Mouse (Mus musculus): Measurements from ENCODE around the gene Bcl2a1b.
"Not testable (repeated sequence)": the region's sequence is repeated elsewhere in the genome, so short reads cannot be mapped to it uniquely, and the experiment has no call there.

Gene Bcl2a1b

DNA sequence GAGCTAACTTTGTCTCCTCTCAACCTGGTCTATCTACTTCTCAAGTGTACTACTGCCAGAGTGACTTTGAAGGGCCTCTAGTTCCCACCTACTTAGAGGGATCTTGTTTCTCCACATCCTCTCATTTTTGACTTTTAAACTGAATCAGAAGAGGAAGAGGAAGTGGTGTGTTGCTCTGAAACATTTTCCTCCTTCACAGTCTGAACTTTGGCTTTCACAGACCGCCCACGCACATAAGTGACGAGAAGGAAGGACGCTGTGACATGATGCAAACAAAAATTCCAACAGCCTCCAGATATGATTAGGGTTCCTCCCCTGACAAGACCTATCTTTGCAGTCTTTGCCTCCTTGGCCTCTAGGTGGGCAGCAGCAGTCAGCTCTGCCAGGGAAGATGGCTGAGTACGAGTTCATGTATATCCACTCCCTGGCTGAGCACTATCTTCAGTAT, at the start of gene Bcl2a1b, which contains the start of gene Gm29094:
Bcl2a1b (plus strand) TSS at position 241 of the 448 bp plus-strand sequence.
Gm29094 (plus strand) TSS at position 411 of the 448 bp plus-strand sequence.
- DNase-seq (ENCODE audit: low spot score), result not testable (repeated sequence)

- DNase-seq (ENCODE audit: low spot score), result not testable (repeated sequence)
Measured at GRCm38 (mm10) chr9:89172539-89172938, 26.5 kb upstream of the Bcl2a1b start.

DNA sequence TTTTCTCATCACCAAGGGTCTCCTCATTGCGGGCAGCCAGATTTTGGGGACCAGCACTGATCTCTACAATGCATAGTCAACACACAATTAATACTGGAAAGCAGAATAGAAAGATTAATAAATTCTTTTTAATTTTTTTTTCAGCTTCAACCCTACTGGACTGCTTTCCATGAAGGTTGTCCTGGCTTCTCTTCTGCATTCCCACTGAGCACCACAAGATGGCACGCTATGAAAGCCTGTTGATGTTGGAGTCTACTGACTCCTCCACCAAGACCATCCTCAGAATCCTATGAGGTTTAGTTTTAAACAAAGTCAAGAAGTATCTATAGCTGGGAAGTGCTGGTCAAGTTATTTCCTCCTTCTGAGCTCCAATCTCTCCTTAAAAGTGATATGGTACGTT, 20.2 kb upstream of the Bcl2a1b start:
- DNase-seq (ENCODE audit: low spot score), result peak; percentile 24

GRCm38 (mm10) chr9:89179469-89179868, 19.5 kb upstream of the Bcl2a1b start:
- DNase-seq (ENCODE audit: low spot score), result not testable (repeated sequence)

DNA sequence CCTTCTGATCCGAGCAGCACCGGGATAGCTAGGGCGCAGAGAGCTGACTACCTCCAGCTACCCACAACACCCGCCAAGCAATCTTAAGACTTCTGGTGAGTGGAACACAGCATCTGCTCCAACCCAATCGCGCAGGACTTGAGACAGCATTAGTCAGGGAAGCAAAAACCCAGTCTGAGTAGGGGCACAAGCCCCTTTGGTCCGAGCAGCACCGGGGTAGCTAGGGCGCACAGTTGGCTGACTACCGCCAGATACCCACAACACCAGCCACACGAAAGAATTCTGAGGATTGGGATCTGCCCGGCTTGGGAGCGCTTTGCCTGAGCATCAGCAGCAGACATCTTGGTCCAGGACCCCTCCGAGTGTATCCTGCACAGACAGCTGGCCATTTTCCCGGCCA, 12.0 kb upstream of the Bcl2a1b start:
- DNase-seq (ENCODE audit: low spot score), result not testable (repeated sequence)

- not testable (repeated sequence) for DNase-seq (ENCODE audit: low spot score)
Measured at GRCm38 (mm10) chr9:89195483-89195882, 3.5 kb upstream of the Bcl2a1b start.

DNA sequence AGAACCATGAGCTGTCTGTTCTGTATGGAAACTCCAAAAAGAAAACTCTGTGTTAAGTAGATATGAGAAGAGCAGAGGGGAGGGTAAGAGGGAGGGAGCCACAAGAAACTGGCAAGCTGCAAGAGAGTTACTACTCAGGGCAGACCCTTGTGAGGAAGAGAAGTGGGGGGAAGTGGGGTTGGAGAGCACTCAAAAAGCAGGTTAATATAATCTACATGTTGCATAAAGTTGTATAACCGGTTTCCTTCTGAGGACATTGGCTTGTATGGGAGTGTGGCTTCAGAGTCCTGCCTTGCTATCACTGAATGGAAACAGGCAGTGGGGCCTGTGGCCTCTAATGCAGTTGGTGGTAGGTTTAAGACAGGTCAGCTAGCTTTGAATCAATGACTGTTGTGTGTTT, 1.5 kb upstream of the Bcl2a1b start:
- DNase-seq (ENCODE audit: low spot score), result not testable (repeated sequence)

DNA sequence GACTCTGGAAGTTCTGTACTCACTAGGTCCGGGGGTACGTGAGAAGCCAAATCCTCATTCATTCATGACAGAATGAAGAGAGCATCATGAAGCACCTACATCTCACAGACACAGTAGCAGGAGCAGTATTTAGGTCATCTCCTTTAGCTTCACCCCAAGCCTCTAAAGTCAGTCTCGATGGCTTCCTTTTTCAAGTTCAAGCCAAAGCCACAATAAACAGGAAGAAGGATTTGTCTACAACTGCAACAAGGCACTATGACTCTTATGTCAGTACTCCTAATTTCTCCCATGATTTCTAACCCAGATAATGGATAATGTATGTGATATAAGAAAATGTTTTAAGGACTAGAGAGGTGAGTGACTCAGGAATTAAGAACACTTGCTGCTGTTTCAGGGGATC, 660 bp upstream of the Bcl2a1b start:
- DNase-seq (ENCODE audit: low spot score), result not testable (repeated sequence)

GRCm38 (mm10) chr9:89202256-89202655, 3.2 kb downstream of the Bcl2a1b start:
- DNase-seq (ENCODE audit: low spot score), result not testable (repeated sequence)

DNA sequence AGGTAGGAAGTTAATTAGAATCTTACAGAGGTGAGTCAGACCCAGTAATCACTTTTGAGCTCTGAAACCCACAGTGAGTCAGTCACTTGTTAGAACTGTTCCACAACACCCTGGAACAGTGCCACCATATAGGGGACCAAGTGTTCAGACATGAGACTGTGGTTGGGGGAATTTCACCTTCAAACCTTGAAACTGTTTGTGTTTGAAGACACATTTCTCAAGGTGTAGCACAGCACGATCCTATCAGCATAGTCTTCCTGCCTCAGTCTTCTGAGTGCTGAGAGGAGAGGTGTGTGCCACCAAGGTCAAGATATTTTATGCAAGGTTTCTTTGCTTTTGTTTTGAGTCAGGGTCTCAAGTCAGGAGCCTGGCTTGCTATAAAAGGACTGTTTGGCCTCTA, 9.9 kb downstream of the Bcl2a1b start:
- DNase-seq (ENCODE audit: low spot score), result not testable (repeated sequence)

GRCm38 (mm10) chr9:89210353-89211064, 11.5 kb downstream of the Bcl2a1b start, which contains the start of gene Mthfs:
TSS of gene Mthfs (plus strand) at chr9:89210676.
- not testable (repeated sequence) for DNase-seq (ENCODE audit: low spot score)

DNA sequence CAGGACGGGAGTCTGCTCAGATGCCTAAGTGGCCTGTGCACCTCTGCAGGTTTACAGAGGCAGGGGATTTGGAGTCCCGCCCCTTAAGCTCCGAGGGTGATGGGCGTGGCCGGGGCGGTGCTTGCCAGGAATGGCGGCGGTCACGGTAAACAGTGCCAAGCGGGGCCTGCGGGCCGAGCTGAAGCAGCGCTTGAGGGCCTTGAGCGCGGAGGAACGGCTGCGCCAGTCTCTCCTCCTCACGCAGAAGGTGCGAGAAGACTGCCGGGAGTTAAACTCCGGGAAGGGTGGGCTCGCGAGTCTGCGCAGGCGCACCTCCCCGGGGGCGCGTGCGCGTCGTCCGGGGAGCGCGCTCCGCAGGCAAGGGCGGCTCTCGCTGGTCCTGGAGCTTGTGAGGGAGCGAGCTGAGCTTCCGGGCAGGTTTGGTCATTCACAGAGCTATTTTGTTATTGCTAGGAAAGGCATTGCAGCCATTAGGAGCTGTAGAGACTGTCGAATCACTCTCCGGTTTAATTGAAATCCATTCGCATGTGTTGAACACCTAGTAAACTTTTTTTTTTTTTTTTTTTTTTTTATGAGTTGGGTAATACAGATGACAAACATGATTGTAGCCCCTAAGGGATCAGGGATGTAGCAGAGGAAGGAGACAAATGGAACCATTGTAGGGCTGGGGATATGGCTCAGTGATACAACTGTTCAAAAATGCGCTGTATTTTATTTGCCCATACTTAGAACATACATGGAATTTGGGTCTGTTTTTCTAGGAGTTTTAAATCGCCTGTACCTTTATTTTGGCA, 12.3 kb downstream of the Bcl2a1b start:
- peak; percentile 91 for DNase-seq (ENCODE audit: low spot score)

- DNase-seq (ENCODE audit: low spot score), result not testable (repeated sequence)
Measured at GRCm38 (mm10) chr9:89212428-89212827, 13.4 kb downstream of the Bcl2a1b start.

- DNase-seq (ENCODE audit: low spot score), result not testable (repeated sequence)
Measured at GRCm38 (mm10) chr9:89218174-89218573, 19.2 kb downstream of the Bcl2a1b start.

DNA sequence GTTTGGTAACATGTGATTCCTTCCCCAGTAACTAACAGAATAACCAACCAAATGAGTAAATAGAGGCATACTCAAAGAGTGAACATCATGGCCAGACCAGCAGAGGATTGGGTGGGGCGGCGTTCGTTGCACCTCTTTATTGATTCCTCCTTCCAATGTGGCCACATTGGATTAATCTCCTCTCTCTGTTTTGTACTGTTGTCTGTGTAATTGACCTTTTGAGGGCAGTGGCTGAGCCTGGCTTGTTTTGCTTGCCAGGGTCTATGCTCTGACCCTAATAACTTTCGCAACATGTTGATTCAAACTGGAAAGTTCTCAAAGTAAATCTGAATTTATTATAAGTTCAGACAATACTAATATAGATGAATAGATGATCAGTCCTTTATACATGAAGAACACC, 20.7 kb downstream of the Bcl2a1b start:
- not testable (repeated sequence) for DNase-seq (ENCODE audit: low spot score)

- DNase-seq (ENCODE audit: low spot score), result not testable (repeated sequence)
Measured at GRCm38 (mm10) chr9:89220704-89221287, 21.8 kb downstream of the Bcl2a1b start.

DNA sequence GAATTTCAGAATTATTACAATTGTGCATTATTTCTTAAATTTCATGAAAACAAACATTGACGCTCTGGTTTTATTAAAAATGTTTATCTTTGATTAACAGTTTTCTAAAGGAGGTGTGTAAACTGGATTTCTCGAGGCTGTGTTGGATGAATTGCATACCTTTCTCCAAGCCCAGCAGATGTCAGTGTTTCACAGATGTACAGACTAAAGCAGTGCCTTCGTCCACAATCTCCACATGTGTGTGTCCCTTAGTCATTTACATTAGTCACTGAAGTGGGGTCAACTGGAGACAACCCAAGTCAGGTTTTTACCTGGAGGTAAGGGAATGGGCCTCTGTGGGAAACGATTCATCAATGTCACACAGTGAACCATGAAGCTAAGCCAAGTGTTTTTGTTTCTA, 27.1 kb downstream of the Bcl2a1b start:
- DNase-seq (ENCODE audit: low spot score), result no peak

DNA sequence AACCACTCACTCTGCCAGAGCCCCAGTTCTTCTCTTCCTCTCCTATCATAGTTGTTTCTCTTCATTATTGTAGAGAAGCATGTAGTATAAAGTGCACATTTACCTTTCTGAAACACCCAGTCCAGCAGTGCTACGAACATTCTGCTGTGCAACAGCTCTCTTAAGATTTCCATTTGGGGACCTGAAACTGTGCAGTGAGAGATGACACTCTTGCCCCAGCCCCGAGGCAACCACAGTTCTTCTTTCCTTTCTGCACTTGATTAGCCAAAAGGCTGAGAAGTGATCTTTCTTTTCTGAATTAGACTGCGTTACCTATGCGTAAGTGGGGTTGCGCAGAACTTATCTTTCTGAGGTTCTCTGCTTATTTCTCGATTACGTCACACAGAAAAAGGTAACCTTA, 29.1 kb downstream of the Bcl2a1b start:
- no peak for DNase-seq (ENCODE audit: low spot score)

- not testable (repeated sequence) for DNase-seq (ENCODE audit: low spot score)
Measured at GRCm38 (mm10) chr9:89230897-89231497, 32.0 kb downstream of the Bcl2a1b start.

DNA sequence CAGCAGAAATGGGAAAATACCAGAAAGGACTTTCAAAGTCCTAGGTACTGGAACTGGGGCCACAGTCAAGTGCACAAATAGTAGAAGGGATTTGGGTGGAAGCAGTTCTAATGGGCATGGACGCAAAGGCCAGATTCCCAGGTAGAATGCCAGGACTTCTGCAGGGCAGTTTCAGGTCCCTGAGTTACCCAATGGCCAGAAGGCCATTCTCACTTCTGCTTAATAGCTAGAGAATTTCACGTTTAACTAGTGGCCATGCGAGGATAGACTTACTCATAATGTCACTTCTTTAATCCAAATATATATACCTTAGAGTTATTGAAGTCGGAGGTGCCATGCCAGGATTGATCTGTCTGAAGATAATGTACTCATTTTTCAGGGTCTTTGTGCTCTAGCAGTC, 38.1 kb downstream of the Bcl2a1b start:
- DNase-seq (ENCODE audit: low spot score), result not testable (repeated sequence)

- not testable (repeated sequence) for DNase-seq (ENCODE audit: low spot score)
Measured at GRCm38 (mm10) chr9:89238976-89239505, 40.0 kb downstream of the Bcl2a1b start.
